Mouse (Mus musculus): Measurements from ENCODE around the gene Pgghg. TPM values are rescaled to one million over a fixed set of nuclear protein-coding genes. Genes with fewer than 3 reads are reported as not detected.
A peak's percentile ranks its signal among the peaks of the same experiment; 100 is the strongest.

Gene Pgghg
- polyA plus RNA-seq, 1 experiment from 2014 or later = 4.6 TPM

GRCm38 (mm10) chr7:140955758-140956555, 14.8 kb downstream of the Pgghg start, which contains the start of the genes Gm45717 and Ifitm2:
Gene Gm45717 (minus strand): TSS chr7:140955937.
Gene Ifitm2 (minus strand): TSS chr7:140955987.
- peak within 1 kb of the TSS; percentile 28 for H3K4me3 ChIP-seq (ENCODE audit: low read depth, low read length)
- no peaks in the 10 kb centered on the region for H3K36me3 ChIP-seq (ENCODE audit: control insufficient read depth, insufficient read depth, low read length)
- peaks cover 8% of the 10 kb centered on the region; the same call in 1 of the 2 replicates for H3K4me1 ChIP-seq (ENCODE audit: control insufficient read depth, insufficient read depth, low read length)
- peak; percentile 63; the same call in 1 of the 2 replicates for ATAC-seq (ENCODE audit: low read depth)
- H3K9me3 ChIP-seq (ENCODE audit: control insufficient read depth, low read length) = no peaks in the 10 kb centered on the region
- H3K27ac ChIP-seq (ENCODE audit: low read depth, low read length) = peak within 1 kb of the TSS; percentile 16; the same call in 1 of the 2 replicates
- H3K27me3 ChIP-seq (ENCODE audit: control insufficient read depth, insufficient read depth, low read length) = no peaks in the 10 kb centered on the region
- no peak within 1 kb of the TSS for H3K9ac ChIP-seq (replicated peaks; ENCODE audit: low read depth, low read length)
- WGBS = 23% methylated on average over 11 of the region's 11 CpGs
- peak within 1 kb of the TSS; percentile 45 for H3K4me2 ChIP-seq (ENCODE audit: low read depth, low read length)

GRCm38 (mm10) chr7:140956556-140956869, 15.3 kb downstream of the Pgghg start:
- Histone ChIP-seq H3K27me3 (ENCODE audit: control insufficient read depth, insufficient read depth, low read length) (no peaks in the 10 kb centered on the region), H3K36me3 (ENCODE audit: control insufficient read depth, insufficient read depth, low read length) (no peaks in the 10 kb centered on the region), H3K9ac (replicated peaks; ENCODE audit: low read depth, low read length) (no peak overlapping the region), H3K27ac (ENCODE audit: low read depth, low read length) (peak overlapping the region; percentile 16; the same call in 1 of the 2 replicates), H3K4me2 (ENCODE audit: low read depth, low read length) (no peak overlapping the region), H3K4me3 (ENCODE audit: low read depth, low read length) (no peak overlapping the region), H3K9me3 (ENCODE audit: control insufficient read depth, low read length) (no peaks in the 10 kb centered on the region), H3K4me1 (ENCODE audit: control insufficient read depth, insufficient read depth, low read length) (peaks cover 8% of the 10 kb centered on the region; the same call in 1 of the 2 replicates)
- no peak for ATAC-seq (ENCODE audit: low read depth)
- WGBS = 58% methylated on average over 6 of the region's 6 CpGs

- no peak for ATAC-seq (ENCODE audit: low read depth)
- Histone ChIP-seq H3K4me1 (ENCODE audit: control insufficient read depth, insufficient read depth, low read length) (peaks cover 5% of the 10 kb centered on the region; the same call in 1 of the 2 replicates), H3K27me3 (ENCODE audit: control insufficient read depth, insufficient read depth, low read length) (no peaks in the 10 kb centered on the region), H3K4me3 (ENCODE audit: low read depth, low read length) (no peak overlapping the region), H3K4me2 (ENCODE audit: low read depth, low read length) (no peak overlapping the region), H3K9ac (replicated peaks; ENCODE audit: low read depth, low read length) (no peak overlapping the region), H3K27ac (ENCODE audit: low read depth, low read length) (no peak overlapping the region), H3K36me3 (ENCODE audit: control insufficient read depth, insufficient read depth, low read length) (no peaks in the 10 kb centered on the region), H3K9me3 (ENCODE audit: control insufficient read depth, low read length) (no peaks in the 10 kb centered on the region)
- 2% methylated on average over 9 of the region's 9 CpGs for whole genome bisulfite sequencing
Measured at GRCm38 (mm10) chr7:140959181-140959901, 18.1 kb downstream of the Pgghg start.

GRCm38 (mm10) chr7:140960026-140960425, 18.8 kb downstream of the Pgghg start:
- Histone ChIP-seq H3K4me3 (ENCODE audit: low read depth, low read length) (no peak overlapping the region), H3K4me2 (ENCODE audit: low read depth, low read length) (no peak overlapping the region), H3K27me3 (ENCODE audit: control insufficient read depth, insufficient read depth, low read length) (no peaks in the 10 kb centered on the region), H3K36me3 (ENCODE audit: control insufficient read depth, insufficient read depth, low read length) (no peaks in the 10 kb centered on the region), H3K27ac (ENCODE audit: low read depth, low read length) (no peak overlapping the region), H3K9ac (replicated peaks; ENCODE audit: low read depth, low read length) (no peak overlapping the region), H3K4me1 (ENCODE audit: control insufficient read depth, insufficient read depth, low read length) (peaks cover 5% of the 10 kb centered on the region; the same call in 1 of the 2 replicates), H3K9me3 (ENCODE audit: control insufficient read depth, low read length) (no peaks in the 10 kb centered on the region)
- ATAC-seq (ENCODE audit: low read depth) = no peak
- 42% methylated on average over 5 of the region's 5 CpGs for WGBS

DNA sequence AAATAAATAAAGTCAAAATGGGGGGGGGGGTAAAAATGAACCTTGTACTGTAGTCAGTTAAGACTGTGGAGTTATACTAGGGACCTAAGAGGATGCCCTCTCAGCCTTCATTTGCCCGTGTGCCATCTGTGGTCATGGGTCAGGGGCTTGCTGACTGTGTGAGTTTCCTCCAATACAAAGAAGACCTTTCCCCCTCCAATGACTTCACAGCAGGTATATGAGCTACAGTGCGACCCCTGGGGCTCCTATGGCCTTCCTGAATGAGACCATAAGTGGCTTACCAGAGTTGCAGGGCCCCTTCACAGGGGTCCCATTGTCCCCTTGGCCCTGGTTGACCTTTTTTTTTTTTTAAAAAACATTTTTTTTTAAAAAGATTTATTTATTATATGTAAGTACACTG, 20.2 kb downstream of the Pgghg start:
- 56% methylated on average over 2 of the region's 2 CpGs for WGBS
- H3K4me2 ChIP-seq (ENCODE audit: low read depth, low read length) = no peak overlapping the region
- no peak overlapping the region for H3K27ac ChIP-seq (ENCODE audit: low read depth, low read length)
- no peak overlapping the region for H3K4me3 ChIP-seq (ENCODE audit: low read depth, low read length)
- no peaks in the 10 kb centered on the region for H3K36me3 ChIP-seq (ENCODE audit: control insufficient read depth, insufficient read depth, low read length)
- H3K4me1 ChIP-seq (ENCODE audit: control insufficient read depth, insufficient read depth, low read length) = peaks cover 5% of the 10 kb centered on the region; the same call in 1 of the 2 replicates
- no peaks in the 10 kb centered on the region for H3K9me3 ChIP-seq (ENCODE audit: control insufficient read depth, low read length)
- no peak overlapping the region for H3K9ac ChIP-seq (replicated peaks; ENCODE audit: low read depth, low read length)
- ATAC-seq (ENCODE audit: low read depth) = no peak
- H3K27me3 ChIP-seq (ENCODE audit: control insufficient read depth, insufficient read depth, low read length) = no peaks in the 10 kb centered on the region

- H3K4me1 ChIP-seq (ENCODE audit: control insufficient read depth, insufficient read depth, low read length) = peaks cover 5% of the 10 kb centered on the region; the same call in 1 of the 2 replicates
- no peaks in the 10 kb centered on the region for H3K9me3 ChIP-seq (ENCODE audit: control insufficient read depth, low read length)
- H3K27me3 ChIP-seq (ENCODE audit: control insufficient read depth, insufficient read depth, low read length) = no peaks in the 10 kb centered on the region
- H3K36me3 ChIP-seq (ENCODE audit: control insufficient read depth, insufficient read depth, low read length) = no peaks in the 10 kb centered on the region
- no peak overlapping the region for H3K27ac ChIP-seq (ENCODE audit: low read depth, low read length)
- no peak overlapping the region for H3K9ac ChIP-seq (replicated peaks; ENCODE audit: low read depth, low read length)
- H3K4me3 ChIP-seq (ENCODE audit: low read depth, low read length) = no peak overlapping the region
- 57% methylated on average over 2 of the region's 2 CpGs for WGBS
- ATAC-seq (ENCODE audit: low read depth) = no peak
- no peak overlapping the region for H3K4me2 ChIP-seq (ENCODE audit: low read depth, low read length)
Measured at GRCm38 (mm10) chr7:140962733-140963132, 21.5 kb downstream of the Pgghg start.

DNA sequence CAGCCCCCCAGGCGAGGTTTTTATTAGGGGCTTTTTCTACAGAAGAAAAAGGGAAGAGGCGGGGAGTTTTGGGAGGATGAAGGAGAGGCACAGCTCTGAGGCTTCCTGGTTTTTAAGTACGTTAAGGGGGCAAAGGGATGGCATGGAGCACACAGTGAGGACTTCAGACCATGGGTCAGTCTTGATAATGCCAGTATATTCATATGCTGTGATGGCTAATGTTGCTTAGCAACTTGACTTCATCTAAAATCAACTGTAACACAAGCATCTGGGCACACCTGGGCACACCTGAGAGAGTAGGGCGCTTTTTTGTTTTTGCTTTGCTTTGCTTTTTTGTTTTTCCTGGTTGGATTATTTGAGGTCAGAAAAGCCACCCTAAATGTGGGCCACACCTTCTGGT, 25.7 kb downstream of the Pgghg start, which contains the start of gene Ifitm1:
TSS of gene Ifitm1 (plus strand) at position 301 of the 400 bp plus-strand sequence.
- Histone ChIP-seq H3K27ac (ENCODE audit: low read depth, low read length) (no peak within 1 kb of the TSS), H3K9me3 (ENCODE audit: control insufficient read depth, low read length) (no peaks in the 10 kb centered on the region), H3K36me3 (ENCODE audit: control insufficient read depth, insufficient read depth, low read length) (no peaks in the 10 kb centered on the region), H3K9ac (replicated peaks; ENCODE audit: low read depth, low read length) (no peak within 1 kb of the TSS), H3K4me2 (ENCODE audit: low read depth, low read length) (no peak within 1 kb of the TSS), H3K4me1 (ENCODE audit: control insufficient read depth, insufficient read depth, low read length) (no peaks in the 10 kb centered on the region), H3K27me3 (ENCODE audit: control insufficient read depth, insufficient read depth, low read length) (no peaks in the 10 kb centered on the region), H3K4me3 (ENCODE audit: low read depth, low read length) (no peak within 1 kb of the TSS)
- WGBS = 81% methylated on average over 4 of the region's 4 CpGs
- no peak for ATAC-seq (ENCODE audit: low read depth)

DNA sequence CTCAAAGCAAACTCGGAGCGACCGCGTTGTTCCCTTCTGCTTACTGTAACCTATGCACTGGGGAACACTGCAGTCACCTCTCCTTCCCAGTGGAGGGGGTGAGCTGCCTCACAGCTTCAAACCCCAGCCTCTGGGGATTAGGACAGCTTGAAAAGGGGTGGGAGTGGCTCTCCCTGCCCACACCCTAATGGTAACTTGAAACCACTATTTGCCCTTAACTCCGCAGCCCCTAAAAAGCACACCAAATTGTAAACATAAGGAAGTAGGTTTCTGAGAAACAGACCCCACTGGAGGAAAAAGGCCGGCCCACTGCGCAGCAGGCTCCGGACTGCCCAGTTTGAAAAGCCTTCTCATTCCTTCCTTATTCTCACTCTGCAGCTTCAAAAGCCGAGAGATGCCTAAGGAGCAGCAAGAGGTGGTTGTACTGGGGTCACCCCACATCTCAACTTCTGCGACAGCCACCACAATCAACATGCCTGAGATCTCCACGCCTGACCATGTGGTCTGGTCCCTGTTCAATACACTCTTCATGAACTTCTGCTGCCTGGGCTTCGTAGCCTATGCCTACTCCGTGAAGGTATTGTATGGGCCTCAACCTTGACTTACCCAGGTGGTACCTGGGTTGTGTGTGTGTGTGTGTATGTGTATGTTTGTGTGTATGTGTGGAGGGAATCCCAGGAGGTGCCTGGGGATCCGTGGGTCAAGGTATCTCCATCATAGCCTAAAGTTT, 26.8 kb downstream of the Pgghg start:
- no peak overlapping the region for H3K4me2 ChIP-seq (ENCODE audit: low read depth, low read length)
- no peaks in the 10 kb centered on the region for H3K27me3 ChIP-seq (ENCODE audit: control insufficient read depth, insufficient read depth, low read length)
- no peak overlapping the region for H3K27ac ChIP-seq (ENCODE audit: low read depth, low read length)
- H3K9ac ChIP-seq (replicated peaks; ENCODE audit: low read depth, low read length) = no peak overlapping the region
- H3K4me3 ChIP-seq (ENCODE audit: low read depth, low read length) = no peak overlapping the region
- 12% methylated on average over 14 of the region's 14 CpGs for WGBS
- no peak for ATAC-seq (ENCODE audit: low read depth)
- H3K4me1 ChIP-seq (ENCODE audit: control insufficient read depth, insufficient read depth, low read length) = no peaks in the 10 kb centered on the region
- H3K9me3 ChIP-seq (ENCODE audit: control insufficient read depth, low read length) = no peaks in the 10 kb centered on the region
- no peaks in the 10 kb centered on the region for H3K36me3 ChIP-seq (ENCODE audit: control insufficient read depth, insufficient read depth, low read length)

Data from neural tube, embryonic 14.5 days (tissue).